Mouse (Mus musculus): ENCODE data around the gene Lrig2.

Lrig2 gene

GRCm38 (mm10) chr3:104511538-104512423 is at the start of gene Lrig2:
Gene Lrig2, minus strand, starts transcription at chr3:104511918.
- DNase-seq: peak; percentile 99

GRCm38 (mm10) chr3:104556624-104557023 is 44.9 kb upstream of the Lrig2 start:
- DNase-seq: no peak

DNA sequence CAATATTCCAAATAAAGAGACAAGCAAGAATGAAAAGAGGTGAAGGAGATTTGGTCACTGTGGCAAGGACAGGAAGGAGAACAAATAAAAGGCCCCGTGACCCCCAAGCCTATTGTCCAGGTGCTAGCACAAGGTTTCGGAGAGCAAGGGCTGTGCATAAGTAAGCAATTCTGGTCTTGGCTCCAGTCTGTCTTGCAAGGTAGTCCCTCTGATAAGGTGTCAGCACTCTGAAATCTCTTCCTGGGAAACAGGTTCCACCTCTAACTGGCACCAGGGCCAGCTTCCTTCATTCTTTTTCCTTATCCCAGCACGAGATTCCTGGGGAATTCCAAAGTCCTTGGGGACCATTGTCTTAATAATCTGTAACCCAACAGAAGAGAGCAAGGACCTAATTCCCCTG is 38.9 kb upstream of the Lrig2 start:
- no peak for DNase-seq

GRCm38 (mm10) chr3:104548367-104549087 is 36.8 kb upstream of the Lrig2 start:
- no peak for DNase-seq

GRCm38 (mm10) chr3:104543825-104544224 is 32.1 kb upstream of the Lrig2 start:
- peak in 1 of 2 experiments; percentile 11 for DNase-seq

- no peak for DNase-seq
Observed at GRCm38 (mm10) chr3:104542065-104542429, 30.3 kb upstream of the Lrig2 start.

GRCm38 (mm10) chr3:104541139-104542064 is 29.7 kb upstream of the Lrig2 start:
- peak; percentile 87 for DNase-seq

DNA sequence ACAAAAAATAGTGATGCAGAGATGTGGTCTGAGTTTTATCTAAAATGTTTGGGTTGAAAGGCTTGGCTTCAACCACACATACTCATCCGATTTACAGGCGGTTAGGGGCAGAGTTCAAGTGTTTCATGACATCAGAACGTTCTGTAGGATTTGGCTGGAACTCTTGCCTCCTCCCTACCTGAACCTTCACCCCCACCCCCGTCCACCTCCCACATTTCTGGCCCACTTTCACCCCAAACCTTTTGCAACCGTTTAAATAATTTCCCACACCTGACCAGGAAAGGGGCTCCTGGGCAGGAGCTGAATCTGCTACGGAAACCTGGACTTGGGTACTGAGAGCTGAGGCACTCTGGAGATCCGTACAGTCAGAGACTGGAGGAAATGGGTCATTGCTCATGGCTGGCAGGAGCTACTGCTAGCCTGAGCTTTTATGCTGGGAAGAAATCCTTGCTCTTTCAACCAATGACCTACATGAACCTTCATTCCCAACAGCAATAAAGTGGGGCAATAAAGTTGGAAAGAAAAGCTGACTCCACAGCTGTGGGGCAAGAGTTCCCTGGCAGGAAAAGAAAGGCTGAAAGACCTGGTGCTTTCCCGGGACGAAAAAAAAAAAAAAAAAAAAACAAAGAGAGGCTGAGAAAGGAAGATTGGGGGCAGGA is 28.9 kb upstream of the Lrig2 start:
- no peak for DNase-seq

GRCm38 (mm10) chr3:104533223-104533622 is 21.5 kb upstream of the Lrig2 start:
- DNase-seq: no peak

- DNase-seq: no peak
Observed at GRCm38 (mm10) chr3:104526115-104526882, 14.6 kb upstream of the Lrig2 start.

- DNase-seq: no peak
Observed at GRCm38 (mm10) chr3:104525516-104525915, 13.8 kb upstream of the Lrig2 start.

GRCm38 (mm10) chr3:104525029-104525428 is 13.3 kb upstream of the Lrig2 start:
- no peak for DNase-seq

DNA sequence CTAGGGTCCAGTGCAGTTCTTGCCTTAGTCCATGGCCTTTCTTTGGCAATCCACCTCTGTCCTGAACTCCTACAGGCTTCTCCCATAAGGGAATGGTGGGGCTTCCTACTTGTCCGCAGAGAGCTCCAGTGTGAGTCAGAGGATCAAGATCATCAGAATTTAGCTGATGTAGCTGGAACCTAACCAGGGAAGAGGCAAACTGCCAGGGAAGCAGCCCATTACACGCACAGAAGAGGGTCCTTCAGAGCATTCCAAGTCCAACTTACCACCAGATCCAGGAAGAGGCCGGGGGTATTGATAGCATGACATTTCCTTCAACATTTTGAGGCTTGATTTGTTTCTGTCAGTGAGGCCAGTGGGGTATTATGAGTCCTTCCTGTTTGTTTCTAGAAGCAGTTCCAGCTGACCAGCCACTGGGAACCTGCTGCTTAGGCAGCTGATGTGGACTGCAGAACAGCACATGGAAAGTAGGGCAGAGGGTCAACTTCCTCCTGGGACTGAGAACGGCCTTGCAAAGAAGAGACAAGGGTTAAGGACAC is 11.7 kb upstream of the Lrig2 start:
- no peak for DNase-seq

DNA sequence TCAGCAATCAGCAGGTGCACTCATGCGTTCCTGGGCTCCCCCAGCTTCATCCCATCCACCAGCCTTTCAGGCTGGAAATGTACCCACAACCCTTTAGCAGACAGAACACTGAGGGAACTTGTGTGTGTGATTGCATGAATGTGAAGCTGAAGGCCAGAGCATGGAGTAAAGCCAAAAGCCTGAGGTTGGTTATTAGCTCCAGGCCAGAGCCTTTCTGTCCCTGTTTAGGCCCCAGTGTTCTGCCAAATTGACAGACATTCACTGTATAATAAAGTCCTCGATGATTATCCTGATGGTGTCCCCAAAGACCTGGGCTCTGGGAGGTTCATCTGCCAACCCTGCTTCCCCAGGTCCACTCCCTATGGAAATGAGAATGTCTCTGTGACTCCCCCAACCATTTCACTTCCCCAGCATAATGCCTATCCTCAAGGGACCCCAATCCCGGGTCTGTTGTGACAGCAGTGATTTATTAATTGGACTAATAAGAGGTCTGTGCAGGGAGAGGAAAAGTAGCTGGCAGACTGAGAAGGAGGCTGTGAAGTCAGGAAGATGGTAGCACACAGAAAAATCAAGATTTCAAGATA is 9.7 kb upstream of the Lrig2 start:
- no peak for DNase-seq

DNA sequence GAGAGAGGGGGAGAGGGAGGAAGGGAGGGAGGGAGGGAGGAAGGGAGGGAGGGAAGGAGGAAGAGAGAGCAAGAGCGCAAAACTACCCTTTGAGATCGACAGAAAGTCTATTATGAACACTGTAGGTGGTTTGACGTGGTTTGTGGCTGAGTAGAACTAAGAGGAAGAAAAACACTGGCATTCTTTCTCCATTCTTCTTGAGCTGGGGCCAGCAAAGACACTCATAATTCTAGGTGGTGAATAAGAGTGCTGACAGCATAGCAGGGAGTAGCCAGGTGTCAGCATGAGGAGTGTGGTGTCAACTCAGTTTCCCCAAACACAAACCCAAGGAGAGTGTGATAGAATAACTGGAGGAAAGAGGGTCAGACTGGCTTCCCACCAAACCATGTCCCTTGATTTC is 8.8 kb upstream of the Lrig2 start:
- no peak for DNase-seq

DNA sequence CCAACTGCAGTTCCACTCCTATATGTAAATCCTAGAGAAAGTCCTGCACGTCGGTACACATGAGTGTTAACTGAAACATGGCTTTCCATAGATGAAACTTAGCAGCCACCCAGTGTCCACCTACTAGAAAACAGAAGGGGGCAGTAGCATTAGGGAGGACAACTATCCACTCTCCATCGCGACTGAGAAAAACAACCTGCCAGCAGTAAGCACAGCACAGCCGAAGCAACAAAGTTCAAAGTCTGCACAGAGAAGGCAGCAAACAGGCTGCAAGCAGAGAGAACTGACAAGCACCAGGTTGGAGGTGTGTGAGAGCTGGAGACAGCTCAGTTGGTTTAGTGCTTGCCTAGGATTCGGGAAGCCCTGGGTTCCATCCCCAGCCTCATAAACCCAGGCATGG is 7.2 kb upstream of the Lrig2 start:
- no peak for DNase-seq

GRCm38 (mm10) chr3:104518411-104518810 is 6.7 kb upstream of the Lrig2 start:
- DNase-seq: no peak

GRCm38 (mm10) chr3:104517161-104517560 is 5.4 kb upstream of the Lrig2 start:
- no peak for DNase-seq

GRCm38 (mm10) chr3:104514510-104514909 is 2.8 kb upstream of the Lrig2 start:
- no peak for DNase-seq

GRCm38 (mm10) chr3:104512424-104512748 is 668 bp upstream of the Lrig2 start:
- DNase-seq: no peak

DNA sequence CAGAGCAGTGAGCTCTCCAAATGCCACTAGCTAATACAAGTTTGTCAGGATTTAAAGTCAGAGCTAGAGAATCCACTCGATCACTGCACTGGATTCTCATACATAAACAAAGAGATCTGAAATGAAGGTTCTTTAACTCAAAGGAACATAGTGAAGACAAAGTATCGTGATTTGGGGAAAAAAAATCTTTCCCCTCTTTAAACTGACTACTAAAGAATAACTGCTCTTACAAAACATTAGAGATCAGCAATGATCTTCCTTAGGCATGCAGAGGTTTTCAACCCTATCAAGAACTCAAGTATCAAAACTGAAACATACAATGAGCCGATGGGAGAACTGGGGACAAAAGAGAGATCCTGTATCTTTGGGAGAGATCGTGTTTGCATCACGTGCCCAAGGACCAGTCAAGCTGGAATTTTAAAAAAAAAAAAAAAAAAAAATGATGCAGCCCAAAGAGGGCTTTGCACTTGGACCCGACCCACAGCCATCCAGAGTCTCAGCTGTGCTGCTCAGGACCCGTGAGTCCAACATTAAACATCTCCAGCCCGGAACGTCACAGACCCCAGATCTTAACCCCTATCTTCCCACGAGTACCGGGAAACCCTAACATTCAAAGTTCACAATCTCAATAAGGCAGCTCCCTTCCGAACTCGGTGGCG is 818 bp downstream of the Lrig2 start:
- DNase-seq: no peak

Data from cerebellum, postnatal 25 days (tissue).